Mouse (Mus musculus) left cerebral cortex, adult 18-20 months (tissue): ENCODE measurements around the gene Ppm1h. TPM values are rescaled to one million over a fixed set of nuclear protein-coding genes. Genes with fewer than 3 reads are reported as not detected.

Source experiments
- DNase-seq, 2 experiments: peaks; one replicate each; pipeline ENCODE4 v3.0.0; 2021 to 2022; ENCODE audit warnings: low spot score in 2 of 2, mixed read lengths in 1 of 2
- total RNA-seq, 2 experiments: library from RNA; stranded (reverse); gene quantifications; 2 replicates each; pipeline ENCODE4 v1.2.3; 2021

The Ppm1h gene
- total RNA-seq, 2 experiments from 2014 or later, result 87.4 to 88.5 TPM

DNA sequence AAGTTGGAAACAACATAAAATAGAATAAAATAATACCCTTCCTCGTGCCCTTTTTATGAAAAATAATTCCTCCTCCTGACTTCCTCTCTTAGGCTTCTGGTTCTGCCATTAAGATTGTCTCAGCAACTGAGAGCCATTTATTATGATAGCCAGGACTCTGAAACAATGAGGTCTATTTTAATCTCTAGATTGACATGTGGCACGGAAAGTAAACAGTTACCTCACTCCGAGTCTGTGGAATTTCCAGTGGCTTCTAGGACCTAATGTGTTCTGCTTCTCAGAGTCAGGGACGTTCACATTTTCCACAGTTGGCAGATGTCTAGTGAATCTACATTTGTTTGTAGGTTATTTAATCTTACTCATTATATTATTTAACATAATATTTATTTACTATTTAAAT lies 87.0 kb downstream of the Ppm1h start:
- no peak for DNase-seq

DNA sequence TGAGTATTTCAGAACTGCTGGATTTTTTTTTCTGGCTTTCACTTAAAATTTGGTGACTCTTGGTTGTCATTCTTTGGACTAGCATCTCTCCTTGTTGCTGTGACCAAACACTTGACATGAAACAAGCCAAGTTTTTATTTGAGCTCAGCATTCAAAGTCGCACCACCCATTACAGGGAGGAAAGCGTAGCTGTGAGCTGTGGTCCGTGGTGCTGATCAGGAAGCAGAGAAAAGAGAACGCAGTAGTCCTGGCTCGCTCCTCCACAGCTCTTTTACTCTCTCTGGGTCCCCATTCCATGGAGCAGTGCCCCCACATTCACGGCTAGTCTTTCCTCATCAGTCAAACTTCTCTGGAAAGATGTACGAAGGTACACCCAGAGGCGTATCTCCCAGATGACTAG lies 87.4 kb downstream of the Ppm1h start:
- no peak for DNase-seq

DNA sequence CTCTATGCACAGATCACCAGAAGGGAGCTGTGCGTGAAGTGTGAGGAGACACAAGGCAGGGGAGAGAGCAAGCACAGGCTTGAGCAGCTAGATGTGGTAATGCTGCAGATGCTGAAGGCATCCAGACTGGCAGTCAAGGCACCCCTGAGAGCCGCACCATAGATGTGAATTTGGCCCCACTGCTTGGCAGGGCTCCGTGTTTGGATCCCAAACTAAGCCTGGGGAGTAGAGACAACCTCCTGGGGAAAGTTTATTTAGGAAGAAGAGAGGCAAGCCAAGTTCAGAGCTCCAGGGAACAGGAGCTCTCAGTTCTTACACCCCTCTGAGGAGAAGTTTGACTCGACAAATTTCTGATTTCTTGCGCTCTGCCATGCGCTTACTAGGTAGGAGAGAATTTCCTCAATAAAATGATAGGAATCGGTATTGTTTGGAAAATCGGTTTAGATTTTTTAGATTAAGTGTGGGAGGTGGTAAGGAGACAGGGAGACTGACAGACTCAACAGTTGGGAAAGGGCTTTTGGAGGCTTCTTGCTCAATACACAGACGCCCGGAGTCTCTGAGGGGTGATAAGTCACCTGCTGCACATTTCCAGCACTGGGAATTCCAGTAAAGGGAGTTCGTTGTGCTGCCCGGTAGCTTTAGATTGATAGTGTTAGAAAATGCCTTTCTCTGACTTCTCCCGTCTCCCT lies 89.8 kb downstream of the Ppm1h start:
- no peak for DNase-seq

DNA sequence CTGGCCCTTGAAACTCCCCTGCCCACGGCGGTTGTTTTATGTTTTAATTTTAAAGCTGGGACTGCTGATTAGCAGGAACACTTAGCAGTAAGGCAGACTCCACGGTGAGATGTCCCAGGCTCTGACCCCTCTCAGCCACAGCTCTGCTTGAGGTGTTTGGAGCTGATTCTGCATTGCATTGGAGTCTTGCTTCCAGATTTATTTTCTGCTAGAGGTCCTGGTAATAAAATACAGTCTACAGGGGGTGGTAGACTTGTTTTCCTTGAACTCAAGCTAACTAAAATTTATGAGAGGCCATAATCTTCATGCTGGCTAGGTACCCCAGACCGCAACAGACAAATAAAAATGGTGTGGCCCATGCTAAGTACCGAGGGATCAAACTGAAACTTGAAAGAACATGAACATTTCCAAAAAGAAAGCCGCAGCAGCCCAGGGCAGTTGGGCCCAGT lies 90.4 kb downstream of the Ppm1h start:
- DNase-seq, result no peak

DNA sequence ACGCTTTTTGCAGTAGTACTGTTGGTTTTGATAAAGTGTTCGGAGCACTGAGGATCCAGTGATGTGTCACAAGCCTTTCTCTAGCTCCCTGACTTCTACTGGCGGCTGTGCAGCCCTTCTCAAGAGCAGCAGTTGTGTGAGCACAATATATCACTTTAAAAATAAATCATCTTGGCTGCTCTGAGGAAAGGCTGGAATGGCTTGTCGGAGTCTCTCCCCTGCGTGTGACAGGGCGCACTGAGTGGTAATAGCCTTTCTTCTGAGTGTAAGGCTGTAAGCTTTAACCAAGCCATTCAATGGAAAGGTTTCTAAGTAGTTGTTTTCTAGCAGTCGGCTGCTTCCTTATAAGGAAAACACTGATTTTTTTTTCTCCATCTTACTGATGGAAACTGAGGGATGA lies 91.8 kb downstream of the Ppm1h start:
- no peak for DNase-seq

DNA sequence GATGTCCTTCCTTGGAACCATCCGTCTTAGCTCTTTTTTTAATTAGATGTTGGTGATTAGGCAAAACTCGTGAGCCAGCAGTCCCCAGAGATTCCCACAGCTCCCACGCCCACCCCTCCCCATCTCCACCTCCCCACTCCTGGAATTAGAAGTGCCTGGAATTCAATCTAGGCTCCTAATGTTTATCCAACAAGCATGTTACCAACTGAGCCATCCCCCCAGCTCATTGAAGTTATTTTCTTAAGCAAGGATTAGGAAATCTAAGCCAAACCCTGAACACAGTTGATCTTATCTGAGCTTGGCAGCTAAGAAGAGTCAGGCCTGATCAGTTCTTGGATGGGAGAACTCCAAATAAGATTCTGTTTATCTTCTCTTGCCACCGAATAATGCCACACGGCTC lies 92.4 kb downstream of the Ppm1h start:
- no peak for DNase-seq

DNA sequence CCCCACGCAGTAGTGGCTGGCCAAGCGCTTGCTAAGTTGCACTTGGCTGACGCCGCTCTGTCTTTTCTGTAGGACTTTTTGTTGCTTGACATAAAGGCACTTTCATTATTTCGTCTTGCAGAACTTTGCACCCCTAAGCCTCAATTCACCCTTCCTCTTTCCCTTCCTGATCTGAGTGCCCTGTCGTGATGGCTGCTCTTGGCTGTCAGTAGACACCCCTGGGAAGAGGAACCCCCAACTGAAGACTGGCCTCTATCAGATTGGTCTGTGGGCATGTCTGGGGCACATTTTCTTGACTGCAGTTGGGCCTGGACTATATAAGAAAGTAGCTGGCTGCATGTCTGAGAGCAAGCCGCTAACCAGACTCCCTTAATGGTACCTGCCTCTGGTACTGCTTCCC lies 95.6 kb downstream of the Ppm1h start:
- no peak for DNase-seq

DNA sequence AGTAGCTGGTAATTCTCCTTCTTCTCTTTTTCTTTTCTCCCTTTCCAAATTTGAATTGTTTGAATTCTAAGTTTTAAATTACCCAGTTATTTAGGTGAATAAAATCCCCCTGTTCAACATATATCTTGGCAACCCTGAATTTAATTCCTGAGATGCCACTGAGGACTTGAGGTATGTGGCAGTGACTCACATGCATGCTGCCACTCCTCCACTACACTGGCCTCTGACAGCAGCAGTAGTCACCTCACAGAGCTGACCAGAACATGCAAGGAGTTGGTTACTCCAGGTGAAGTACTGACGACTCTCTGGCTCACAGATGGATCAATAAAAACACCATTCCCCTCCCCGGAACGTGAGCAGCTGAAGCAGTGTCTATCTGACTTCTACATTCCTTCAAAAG lies 98.9 kb downstream of the Ppm1h start:
- DNase-seq, result no peak

DNA sequence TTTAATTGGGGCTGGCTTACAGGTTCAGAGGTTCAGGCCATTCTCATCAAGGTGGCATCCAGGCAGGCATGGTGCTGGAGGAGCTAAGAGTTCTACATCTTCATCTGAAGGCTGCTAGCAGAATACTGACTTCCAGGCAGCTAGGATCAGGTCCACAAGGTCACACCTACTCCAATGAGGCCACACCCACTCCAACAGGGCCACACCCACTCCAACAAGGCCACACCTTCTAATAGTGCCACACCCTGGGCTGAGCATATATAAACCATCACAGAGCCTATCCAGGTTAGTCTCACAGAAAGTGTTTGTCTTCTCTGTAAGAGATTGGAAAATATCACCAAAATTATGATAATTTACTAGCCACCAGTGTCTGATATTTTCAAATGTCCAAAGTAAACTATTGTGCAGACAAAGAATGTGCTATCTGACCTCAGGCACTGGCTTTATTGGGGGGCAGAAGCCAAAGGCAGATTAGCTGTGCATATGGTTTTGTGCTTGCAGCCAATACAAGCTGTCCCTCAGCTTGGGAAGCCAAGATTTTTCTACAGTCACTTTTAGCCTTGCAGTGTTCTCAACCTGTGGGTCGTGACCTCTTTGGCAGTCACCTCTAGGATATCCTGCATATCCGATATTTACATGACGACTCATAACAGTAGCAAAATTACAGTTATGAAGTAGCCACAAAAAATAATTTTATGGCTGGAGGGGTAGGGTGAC lies 99.5 kb downstream of the Ppm1h start:
- no peak for DNase-seq

DNA sequence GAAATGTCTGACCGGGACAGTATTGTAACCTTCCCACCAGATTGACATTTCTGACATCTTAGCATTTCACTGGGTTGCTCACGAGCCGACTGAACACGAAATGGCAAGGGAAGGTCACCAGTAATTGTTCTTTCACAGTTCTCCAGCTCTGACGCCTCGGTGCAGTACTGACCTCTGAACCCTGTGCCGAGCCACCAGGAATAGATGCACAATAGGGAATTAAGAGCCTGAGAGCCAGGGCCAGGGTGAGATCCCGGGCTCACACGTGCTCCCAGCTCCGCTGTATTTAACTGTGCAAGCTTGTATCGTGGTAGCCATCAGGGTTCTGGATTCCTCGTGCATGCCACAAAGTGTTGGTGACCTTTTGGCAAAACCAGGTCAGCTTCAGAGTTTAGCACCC lies 100.8 kb downstream of the Ppm1h start:
- DNase-seq, result no peak

DNA sequence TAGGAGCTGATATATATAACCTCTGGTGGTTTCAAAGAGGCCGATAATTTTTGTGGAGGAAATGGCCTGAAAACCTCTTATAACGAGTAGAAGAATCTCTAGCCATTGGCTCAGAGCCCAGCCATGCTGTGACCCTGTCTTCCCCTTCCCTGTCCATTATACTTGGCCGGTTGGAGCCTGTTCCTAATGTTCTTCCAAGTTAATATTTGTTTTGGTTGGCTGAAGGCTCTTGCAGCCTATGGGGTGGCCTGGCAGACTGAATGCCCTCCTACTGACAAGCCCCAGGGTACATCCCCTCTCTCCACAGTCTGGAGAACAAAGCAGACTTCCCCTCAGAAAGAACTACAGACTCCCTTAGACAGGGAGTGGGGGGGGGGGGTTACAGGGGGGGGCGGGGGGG lies 104.2 kb downstream of the Ppm1h start:
- no peak for DNase-seq

DNA sequence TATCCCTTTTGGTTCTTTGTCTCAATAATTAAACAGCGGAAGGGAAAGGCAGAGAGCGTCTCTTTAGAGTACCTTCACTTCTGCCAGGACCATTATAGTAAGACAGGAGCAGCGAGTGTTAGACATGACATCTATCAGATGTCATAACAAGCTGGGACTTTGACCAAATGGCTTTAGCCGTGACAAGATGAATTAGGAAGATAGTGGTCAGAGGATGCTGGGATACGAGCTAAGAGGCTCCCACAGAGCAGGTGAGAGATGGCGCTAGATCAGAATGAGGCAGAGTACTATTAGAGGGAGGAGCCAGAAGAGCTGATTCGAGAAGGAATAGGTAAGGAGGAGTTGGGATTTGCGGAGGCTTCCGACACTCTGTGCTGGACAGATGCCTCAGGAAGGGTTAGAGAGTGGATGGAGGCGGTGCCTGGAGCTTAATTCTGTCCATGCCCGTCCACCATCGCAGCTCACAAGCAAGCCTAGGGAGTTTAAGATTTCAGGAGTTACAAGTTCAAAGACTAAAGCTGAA lies 111.1 kb downstream of the Ppm1h start:
- DNase-seq, result no peak

DNA sequence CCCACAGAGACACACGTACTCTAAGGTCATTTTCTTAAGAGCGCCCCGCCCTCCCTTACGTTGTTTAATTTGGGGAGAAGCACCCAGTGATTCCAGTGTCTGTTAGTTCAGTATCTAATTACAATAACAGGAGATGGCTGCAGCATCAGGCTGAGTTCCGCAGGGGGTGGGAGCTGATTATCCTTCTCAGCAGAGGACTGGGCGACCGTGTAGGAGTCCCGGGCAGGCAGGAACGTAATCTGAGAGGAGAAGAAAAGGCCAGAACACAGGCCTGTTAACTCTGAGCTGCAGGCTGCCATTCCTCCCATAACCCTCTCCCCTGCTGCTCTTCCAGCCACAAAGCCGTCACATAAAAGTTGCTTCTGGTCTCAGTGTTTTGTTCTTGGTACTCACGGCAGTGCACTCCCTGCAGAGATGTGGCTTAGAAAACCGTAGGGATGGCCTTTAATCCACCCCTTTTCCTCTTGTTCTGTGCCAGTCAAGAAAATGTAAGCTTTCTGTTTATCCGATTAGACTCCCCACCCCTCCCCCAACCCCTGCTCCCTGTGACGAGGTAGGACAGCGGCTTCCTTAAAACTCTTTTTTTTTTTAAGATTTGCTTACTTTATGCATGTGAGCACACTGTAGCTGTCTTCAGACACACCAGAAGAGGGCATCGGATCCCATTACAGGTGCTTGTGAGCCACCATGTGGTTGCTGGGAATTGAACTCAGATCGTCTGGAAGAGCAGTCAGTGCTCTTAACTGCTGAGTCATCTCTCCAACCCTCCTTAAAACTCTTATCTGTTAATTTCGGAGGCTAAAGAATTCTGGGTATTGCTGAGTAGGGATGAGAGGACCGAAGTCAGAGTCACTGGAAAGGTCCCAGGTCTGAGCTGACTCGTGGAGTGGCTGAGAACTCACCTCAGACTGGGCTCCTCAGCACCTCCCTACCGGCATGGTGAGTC lies 113.7 kb downstream of the Ppm1h start:
- no peak for DNase-seq

DNA sequence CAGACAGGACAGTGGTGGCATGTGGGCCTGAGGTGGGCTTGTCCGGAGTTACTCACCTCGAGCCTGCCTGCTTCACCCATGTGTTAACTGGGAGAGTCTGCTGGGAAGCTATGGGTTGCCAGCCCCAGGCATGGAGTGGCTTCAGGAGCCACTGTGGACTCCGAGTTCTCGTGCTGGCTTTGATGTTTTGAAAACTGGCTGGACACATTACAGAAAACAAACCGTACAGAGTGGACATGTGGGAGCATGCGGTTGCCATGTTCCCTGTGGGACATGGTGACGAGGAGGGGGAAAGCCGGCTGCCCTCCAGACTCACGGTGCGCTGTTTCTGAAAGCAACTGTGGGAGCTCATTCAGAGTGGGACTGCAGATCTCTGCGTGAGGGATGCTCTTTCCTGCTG lies 114.6 kb downstream of the Ppm1h start:
- DNase-seq, result no peak

DNA sequence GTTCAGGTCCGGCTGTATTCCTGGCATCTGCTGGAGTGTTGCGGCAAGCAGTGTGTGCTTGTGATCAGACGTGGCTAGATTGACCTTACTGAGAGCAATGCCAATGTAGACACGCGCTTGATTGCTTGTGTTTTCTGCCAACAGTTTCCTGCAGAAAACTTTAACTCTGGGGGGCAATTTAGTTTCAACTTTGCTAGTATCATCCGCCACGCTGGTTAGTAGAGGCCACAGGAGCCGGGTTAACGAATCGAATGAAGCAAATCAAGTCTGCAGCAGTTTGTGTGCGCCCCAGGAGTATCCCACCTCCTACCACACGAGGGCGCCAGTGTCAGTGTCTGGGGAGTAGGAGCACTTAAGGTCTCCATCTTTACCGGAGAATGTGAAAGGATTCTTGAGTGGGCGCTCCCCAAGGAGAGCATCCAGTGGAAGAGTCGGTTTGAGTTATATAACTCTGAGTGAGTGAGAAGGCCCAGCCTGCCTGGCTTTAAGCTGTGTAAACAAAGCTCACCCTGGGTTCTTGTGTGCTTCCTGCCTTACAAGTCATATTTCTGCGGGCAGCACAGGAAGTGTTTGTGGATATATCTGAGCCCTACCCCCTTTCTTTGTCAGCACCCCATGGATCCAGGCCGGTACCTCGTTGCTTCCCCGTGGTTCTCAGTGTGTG lies 115.8 kb downstream of the Ppm1h start:
- peak; percentile 68 to 72 for DNase-seq

DNA sequence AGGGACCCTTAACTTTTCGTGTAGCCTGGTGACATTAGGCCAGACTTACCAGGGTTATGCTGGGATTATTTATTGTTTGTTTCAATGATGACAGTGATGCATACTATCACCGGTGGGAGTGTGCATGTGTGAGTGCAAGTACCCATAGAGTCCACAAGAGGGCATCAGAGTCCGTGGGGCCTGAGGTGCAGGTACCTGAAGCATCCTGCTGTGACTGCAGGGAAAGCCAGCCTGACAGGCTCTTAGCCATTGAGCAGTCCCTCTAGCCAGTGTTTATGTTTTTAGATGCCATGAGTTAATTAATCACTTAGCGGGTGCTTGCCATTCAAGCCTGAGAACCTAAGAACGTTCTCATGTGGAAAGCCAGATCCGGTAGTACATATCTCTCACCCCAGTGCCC lies 119.4 kb downstream of the Ppm1h start:
- no peak for DNase-seq

DNA sequence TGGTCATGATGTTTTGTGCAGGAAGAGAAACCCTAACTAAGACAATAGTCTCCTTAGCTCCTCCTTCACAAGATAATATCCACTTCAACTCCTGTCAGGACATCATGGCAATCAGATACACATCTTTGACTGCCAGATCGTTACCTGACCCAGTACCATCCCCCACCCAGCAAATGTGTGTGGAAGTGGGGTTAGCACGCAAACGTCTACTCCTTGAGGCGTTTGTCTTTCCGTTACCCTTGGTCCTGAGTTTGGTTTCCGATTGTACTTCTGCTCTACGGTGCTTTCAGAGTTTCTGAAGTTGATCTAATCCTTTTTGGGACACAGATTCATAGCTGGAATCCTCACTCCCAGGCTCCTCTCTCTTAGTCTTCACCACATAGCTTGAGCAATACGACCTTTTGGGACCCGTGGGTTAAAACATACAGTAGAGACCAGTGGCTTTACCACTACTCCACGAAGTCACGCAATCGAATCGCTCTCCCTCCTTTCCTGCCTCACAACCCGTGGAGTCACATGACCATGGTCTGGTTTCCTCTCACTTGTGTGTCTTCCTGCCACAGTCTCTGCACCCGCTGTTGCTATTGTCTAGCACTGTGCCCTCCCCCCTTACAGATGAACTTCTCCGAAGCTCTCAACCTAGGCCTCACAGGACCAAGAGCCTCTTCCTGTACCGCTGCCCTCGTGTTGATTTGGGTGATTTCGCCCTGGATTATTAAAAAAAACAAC lies 121.6 kb downstream of the Ppm1h start:
- DNase-seq, result no peak

DNA sequence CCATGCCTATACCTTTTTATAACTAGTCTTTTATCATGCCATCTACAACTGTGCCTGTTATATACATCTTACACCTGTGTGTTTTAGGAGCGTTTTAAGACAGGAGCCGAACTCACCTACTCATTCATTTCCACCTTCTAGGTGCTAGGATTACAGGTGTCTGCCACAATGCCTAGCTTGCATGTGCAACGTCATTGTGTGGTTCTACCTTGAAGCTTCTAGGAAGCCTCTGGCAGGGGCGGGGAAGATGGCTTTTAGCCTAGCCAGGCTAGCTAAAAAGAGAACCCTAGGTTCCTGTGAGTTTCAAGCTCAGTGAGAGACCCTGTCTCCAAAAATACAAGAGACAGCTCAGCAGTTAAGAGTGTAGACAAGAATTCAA lies 122.2 kb downstream of the Ppm1h start:
- DNase-seq, result no peak

DNA sequence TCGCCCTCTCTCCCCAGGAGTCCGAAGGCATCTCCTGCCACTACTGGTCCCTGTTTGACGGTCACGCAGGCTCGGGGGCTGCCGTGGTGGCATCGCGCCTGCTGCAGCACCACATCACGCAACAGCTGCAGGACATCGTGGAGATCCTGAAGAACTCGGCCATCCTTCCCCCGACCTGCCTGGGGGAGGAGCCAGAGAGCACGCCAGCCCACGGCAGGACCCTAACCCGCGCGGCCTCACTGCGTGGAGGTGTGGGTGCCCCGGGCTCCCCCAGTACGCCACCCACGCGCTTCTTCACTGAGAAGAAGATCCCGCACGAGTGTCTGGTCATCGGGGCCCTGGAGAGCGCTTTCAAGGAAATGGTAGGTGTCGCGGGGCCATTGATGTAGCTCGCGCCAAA lies 123.7 kb downstream of the Ppm1h start:
- DNase-seq, result no peak

DNA sequence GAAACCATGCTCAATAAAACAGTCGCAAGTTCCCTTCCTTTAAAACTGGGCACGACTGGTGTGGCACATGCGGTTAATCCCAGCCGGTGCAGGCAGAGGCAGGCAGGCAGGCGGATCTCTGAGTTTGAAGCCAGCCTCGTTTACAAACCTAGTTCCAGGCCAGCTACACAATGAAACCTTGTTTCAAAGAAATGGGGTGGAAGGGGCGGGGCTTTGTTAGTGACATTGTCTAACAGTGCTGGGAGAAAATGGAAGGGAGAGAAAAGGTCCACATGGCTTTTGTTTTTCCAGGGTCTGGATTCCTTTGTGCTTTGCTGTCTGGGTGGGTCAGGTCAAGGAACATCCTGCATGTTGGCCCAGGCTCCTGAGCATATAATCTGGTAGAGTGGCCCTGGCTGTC lies 124.3 kb downstream of the Ppm1h start:
- DNase-seq, result no peak
